Mouse (Mus musculus) liver, postnatal 0 days (tissue): ENCODE measurements around the gene Nfkbie.

Experiments
- CTCF ChIP-seq: sonication (generic); IDR thresholded peaks from 2 replicates; pipeline ENCODE4 v1.5.1; 2016; ENCODE audit warnings: antibody characterized with exemption, low read depth
- EP300 ChIP-seq: IDR thresholded peaks from 2 replicates; pipeline ENCODE4 v1.6.1; 2016; ENCODE audit warnings: antibody characterized with exemption, low read depth, mild to moderate bottlenecking

- TF ChIP-seq CTCF (no peak), EP300 (no peak)
Observed at GRCm38 (mm10) chr17:45556107-45556489, 595 bp downstream of the Nfkbie start.
